Mouse (Mus musculus): ENCODE results near the gene Pax5.
"Not testable (repeated sequence)": the region's sequence is repeated elsewhere in the genome, so short reads cannot be mapped to it uniquely, and the experiment has no call there.

Gene Pax5

GRCm38 (mm10) chr4:44709740-44710700, at the start of gene Pax5:
Gene Pax5, minus strand, starts transcription at chr4:44710487.
- DNase-seq: no peak

- not testable (repeated sequence) for DNase-seq
These were observed 46.8 kb upstream of the Pax5 start for GRCm38 (mm10) chr4:44757131-44757530.

GRCm38 (mm10) chr4:44756134-44756951, 46.1 kb upstream of the Pax5 start:
- DNase-seq: peak; percentile 96

DNA sequence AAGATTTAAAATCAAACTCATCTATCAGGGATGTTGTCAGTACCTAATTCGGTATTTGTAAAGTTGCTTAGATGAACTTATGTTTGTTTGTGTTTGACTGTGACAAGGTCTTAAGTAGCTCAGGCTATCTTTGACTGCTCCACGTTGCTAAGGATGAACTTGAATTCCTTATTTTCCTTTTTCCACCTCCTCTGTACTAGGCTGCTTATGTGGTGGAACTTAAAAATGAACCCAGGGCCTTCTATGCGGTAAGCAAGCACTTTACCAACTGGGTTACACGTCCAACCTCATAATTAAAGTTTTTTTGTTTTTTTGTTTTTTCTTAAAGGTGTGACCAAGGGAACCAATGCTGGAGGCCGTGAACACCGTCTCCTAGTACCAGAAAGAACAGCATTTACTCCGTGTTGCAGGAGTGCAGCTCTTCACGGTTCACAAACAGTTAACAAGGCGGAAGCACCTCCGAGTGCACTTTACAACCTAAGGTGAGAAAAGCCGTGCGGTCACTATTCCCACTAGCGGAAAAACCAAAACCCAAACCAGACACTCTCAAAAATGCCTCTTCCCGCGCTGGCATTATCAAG, 45.4 kb upstream of the Pax5 start, which contains the start of gene Zcchc7:
TSS of gene Zcchc7 (plus strand) at position 325 of the 581 bp plus-strand sequence.
- DNase-seq: no peak

DNA sequence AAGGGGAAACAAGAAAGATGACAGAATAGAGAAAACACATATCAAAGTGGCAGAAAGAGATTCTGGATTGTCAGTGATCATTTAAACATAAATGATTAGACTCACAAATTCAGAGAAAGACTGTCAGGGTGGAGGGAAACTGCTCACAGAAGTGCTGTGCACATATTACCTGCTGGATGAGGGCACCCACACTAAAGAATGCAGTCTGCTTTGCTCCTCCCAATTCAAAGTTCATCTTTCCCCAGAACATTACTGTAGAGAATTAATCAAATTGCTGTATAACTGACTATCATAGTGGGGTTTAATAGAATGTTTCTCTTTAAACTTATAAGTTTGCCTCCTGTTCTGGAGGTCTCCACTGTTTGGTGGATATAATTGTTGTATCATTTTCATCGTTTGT, 30.2 kb upstream of the Pax5 start:
- DNase-seq: peak; percentile 67

GRCm38 (mm10) chr4:44721237-44721636, 10.9 kb upstream of the Pax5 start:
- no peak for DNase-seq

- DNase-seq: no peak
These were observed 9.8 kb upstream of the Pax5 start for GRCm38 (mm10) chr4:44720046-44720445.

DNA sequence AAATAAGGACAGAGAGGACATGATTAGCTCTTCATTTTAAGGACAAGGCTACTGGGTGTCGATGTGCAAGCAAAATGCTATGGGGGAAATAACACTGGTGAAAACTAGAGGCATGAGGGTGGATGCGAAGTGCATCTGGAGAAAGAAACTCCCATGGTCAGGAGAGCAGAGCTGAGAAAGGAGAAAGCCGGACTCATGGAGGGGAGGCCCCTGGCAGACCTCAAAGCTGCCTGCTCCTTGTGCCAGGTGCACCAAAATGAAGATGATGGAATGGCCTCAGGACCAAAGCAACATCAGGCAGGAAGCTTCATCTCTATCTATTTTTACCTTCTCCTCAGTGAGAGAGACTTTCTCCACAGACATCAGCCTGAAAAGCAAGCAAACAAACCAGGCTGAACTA, 7.4 kb upstream of the Pax5 start:
- DNase-seq: no peak

GRCm38 (mm10) chr4:44716391-44716790, 6.1 kb upstream of the Pax5 start:
- DNase-seq: no peak

- no peak for DNase-seq
These were observed 5.4 kb upstream of the Pax5 start for GRCm38 (mm10) chr4:44715621-44716160.

DNA sequence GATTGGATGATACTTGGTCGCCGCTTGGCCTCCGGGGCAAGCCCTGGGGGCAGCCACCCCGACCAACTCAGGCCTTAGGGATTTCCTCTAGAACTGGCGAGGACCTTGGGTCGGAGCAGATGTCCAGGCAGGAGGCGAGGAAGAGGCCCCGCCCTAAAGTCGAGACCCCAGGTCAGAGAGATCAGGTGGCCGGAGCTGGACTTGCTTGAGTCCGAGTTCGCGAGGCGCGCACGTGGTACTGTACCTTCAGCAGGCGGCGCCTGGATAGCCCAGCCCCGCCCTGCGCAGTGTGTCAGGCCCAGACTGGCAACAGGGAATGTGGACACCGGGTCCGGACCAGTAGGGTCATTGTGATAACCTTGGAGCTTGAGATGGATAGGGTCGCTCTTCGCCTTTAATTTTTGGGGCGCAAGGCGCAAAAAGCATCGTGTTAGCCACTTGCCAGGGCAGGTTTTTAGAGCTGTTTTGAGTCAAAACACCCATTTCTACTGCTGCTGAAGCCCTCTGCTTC, 3.9 kb upstream of the Pax5 start:
- DNase-seq: no peak

GRCm38 (mm10) chr4:44713554-44714051, 3.3 kb upstream of the Pax5 start:
- DNase-seq: no peak

- DNase-seq: no peak
These were observed 2.7 kb upstream of the Pax5 start for GRCm38 (mm10) chr4:44712786-44713553.

GRCm38 (mm10) chr4:44712051-44712700, 1.9 kb upstream of the Pax5 start:
- DNase-seq: no peak

DNA sequence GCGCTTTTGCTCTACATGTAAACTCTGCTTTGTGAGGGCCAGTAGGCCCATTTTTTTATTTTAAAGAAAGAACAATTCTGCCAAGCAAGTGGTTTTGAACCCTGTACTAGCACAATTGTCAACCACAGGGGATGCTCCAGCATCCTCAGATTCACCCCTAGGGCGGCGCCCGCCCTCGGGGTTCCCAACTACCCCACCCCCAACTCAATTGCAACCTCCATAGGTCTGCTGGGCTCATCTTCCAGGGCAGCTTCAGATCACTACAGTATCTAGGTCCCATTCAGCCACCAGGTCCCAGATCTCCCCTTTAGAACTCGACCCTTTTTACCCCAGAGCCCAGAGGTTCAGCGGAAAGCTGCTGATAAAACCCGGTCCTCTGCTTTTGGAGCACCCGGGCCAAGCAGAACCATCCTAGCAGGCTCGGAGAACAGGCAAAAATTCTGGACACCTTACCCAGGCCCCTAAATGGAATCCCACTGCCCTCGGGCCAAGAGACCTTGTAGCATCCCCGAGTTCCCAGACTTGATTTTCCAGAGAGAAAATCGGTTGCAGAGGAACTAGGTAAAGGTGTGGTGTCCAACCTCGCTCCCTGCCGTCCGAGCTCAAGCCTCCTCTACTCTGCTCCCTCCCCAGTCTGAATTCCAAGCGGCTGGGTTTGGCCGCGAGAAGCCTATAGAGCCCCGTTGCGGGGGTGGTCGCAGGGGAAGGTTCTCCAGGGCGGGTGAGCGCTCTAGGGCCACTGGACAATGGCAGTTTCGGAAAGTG, 1.0 kb upstream of the Pax5 start:
- no peak for DNase-seq

- peak; percentile 25 for DNase-seq
These were observed 412 bp upstream of the Pax5 start for GRCm38 (mm10) chr4:44710701-44711097.

DNA sequence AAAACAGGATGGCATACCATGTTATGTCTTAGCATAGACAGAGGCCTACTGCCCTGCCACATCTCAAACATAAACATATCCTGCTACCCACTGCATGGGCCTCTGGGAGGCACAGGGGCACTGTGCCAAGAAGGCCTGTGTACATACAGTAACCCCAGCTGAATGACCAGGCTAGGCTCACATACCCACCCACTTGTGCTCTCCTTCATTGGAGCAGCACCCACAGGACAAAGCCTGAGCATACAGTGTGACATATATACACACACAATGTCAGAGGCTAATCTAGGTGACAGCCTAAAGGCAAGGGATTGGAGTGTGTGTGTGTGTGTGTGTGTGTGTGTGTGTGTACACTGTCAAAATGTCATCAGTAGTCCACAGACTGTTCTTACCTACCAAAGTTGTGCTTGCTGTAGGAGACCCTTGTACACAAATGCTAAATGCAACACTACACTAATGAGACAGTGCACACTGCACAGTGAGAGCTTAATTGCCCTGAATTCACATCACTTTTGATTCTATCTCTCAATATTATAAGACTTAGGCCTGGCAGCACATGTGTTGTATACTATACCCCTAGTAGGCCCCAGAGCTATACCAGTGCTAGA, 1.1 kb downstream of the Pax5 start:
- DNase-seq: no peak

- DNase-seq: no peak
These were observed 2.0 kb downstream of the Pax5 start for GRCm38 (mm10) chr4:44708311-44708710.

DNA sequence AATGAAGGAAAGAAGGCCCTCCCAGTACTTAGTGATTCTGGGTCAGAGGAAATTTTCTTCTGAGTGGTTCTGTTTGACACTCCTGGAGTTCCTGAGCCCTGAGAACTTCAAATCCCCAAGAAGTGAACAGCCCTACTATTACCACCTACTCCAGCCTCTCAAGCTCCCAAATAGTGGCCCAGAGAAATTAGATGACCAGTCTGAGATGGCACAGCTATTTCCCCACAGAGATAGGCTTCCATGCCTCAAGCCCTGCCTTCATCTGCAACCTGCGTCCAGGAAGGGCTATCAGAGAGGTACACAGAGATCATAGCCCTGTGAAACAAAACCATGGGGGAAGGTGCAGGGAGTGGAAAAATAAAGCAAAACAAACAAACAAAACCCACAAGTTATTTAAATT, 3.4 kb downstream of the Pax5 start:
- no peak for DNase-seq

DNA sequence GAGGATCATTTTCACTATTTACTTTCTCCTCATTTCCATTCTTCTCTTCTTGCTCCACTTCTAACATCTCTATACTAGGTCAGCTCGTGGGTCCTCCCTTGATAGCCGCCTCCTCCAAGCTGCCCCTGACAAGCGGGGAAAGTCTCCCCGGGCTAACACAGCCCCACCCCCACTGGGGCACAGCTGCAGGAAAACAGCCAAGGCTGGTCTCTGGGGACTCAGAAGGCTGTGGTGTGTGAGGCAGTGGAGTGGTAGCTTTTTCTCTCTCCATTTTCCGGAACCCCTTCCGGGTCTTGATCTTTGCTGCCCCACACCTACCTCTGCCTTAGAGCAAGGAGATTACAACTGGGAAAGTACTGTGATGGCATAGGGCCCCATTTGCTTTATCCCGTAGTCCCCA, 4.3 kb downstream of the Pax5 start:
- DNase-seq: no peak

Measured in kidney, adult 9 months (tissue).